Mouse (Mus musculus): ENCODE results near the gene Stk38. TPM values are rescaled to one million over a fixed set of nuclear protein-coding genes. Genes with fewer than 3 reads are reported as not detected.

The Stk38 gene
- 10 to 100 TPM; 32.8 to 38.2 TPM for total RNA-seq (2021)

DNA sequence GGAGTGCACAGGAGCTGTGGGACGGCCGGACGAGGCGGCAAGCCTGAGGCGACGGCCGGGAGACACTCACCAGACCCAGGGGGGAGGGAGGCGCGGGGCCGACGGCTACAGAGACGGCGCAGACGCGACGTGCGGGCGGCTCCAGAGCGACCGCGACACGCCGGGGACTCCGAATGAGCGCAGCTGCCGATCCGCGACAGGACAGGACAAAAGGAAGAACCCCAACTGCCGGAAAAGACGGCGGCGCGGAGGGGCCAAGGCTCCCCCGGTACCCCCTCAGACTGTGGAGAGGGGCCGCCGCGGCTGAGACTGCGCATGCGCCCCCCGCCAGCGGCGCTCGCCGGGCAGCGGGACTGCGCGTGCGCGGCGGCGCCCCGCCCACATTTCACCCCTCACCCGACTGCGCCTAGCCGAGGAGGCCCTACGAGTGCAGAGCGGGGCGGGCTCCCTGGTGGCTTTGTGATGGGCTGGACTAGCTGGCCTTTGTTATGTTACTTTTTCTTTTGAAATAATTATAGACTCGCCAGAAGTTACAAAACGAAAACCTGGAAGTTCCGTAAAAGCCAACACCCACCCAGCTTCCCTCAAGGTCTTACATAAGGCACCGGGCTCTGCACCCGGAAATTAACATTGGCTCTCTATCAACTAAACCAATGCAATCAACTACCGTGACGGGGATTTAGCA lies at the start of gene Stk38:
Gene Stk38 (minus strand): TSS at position 355 of the 685 bp plus-strand sequence.
- DNase-seq (ENCODE audit: low spot score) = peak; percentile 91

GRCm38 (mm10) chr17:29057361-29057890 lies 49.6 kb upstream of the Stk38 start:
- no peak for DNase-seq (ENCODE audit: low spot score)
- intact Hi-C loops (cut with DNase I) = no loop called here

More for the DNA sequence above, at the start of gene Stk38:
- intact Hi-C loops (cut with DNase I) = loop anchor here (2.0 to 5.0 kb wide), 2 partner anchors 25 to 315 kb away; partner anchors contain the start of genes Mapk14, Slc26a8 and Srsf3

DNA sequence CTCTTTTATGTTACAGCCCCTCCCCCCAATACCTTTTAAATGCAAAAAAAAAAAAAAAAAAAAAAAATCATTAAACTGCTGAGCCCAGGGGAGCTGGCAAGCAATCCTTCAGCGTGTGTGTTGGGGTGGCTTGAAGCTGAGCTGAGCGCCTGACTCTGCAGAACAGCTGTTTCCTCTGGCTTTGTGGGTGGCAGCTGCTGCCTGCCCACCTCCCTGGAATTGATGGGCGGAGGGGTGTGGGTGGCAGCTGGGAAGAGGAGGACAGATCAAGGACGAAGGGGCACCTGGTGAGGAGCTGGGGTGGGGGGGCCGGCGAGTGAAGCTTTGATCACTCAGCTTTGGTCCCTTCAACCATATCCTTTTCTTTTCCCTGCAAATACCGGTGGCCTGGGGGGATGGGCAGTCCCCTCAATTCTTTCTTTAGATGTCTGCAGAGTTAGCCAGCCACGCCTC lies 48.9 kb upstream of the Stk38 start:
- intact Hi-C loops (cut with DNase I) = no loop called here
- DNase-seq (ENCODE audit: low spot score) = no peak

DNA sequence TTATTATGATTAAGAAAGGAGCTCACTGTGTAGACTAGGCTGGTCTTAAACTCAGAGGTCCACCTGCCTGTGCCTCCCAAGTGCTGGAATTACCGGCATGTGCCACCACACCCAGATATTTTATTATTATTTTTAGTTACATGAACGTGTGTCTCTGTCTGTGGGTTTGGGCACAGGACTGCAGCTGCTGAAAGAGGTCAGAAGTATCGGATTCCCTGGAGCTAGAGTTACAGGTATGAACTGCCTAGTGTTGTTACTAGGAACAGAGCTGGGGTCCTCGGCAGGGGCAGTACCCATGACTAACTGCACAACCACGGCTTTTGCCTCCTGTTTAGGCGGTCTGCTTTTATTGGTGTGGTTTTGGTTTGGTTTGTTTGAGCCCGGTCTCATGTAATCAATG lies 48.4 kb upstream of the Stk38 start:
- DNase-seq (ENCODE audit: low spot score) = no peak
- intact Hi-C loops (cut with DNase I) = no loop called here

GRCm38 (mm10) chr17:29055586-29055985 lies 47.8 kb upstream of the Stk38 start:
- intact Hi-C loops (cut with DNase I) = no loop called here
- no peak for DNase-seq (ENCODE audit: low spot score)

DNA sequence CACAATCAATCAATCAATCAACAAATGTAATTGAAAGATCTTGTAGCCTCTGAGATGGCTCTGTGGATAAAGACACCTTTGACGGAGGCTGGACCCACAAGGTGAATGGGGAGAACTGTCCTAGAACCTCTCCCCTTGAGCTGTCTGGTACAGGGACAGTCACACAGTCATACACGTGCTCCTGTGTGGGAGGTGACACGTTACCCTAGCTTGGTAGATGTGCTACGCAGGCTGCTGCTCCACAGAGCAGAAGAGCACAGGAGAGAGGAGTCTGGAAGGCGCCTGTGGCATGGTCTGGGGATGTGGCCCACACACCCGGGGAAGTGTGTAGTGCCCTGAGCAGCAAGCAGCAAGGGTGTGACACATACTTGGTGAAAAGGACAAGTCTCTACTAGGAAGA lies 46.6 kb upstream of the Stk38 start:
- no peak for DNase-seq (ENCODE audit: low spot score)
- intact Hi-C loops (cut with DNase I) = no loop called here

DNA sequence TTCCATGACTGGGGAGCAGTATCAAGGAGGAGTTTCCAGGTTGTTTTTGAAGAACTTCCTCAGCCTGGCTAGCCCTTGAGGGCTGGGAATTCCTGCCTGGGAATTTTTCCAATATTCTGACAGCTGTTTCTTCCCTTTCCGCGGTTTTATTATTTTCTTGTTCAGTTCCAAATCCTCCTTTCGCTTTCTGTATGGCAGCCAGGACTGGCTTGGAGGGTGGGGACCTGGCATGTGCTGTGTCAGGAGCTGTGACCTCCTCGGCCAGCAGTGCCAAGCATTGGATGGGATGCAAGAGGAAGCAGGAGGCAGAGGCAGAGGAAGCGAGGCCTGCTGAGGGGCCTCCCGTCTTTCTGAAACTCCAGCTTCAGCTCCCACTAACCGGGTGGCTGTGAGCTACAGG lies 46.0 kb upstream of the Stk38 start:
- intact Hi-C loops (cut with DNase I) = no loop called here
- peak; percentile 69 for DNase-seq (ENCODE audit: low spot score)

DNA sequence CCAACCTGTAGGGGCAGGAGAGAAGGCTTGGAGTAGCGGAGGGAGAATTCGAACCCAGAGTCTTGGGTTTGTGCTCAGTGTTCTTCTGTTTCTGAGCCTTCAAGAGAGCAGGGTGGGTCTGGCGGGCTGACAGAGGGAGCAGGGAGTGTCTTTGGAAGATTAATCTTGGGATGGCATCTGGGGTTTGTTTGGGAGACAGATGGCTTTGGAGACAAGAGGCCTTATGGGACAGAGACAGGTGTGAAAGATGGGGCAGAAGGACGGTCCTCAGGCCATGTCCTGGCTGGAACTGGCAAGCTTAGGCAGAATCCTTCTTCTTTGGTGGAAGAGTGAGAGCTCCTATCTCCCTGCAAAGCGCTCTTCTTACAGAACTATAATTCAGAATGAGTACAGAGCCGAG lies 45.3 kb upstream of the Stk38 start:
- no peak for DNase-seq (ENCODE audit: low spot score)
- intact Hi-C loops (cut with DNase I) = no loop called here

DNA sequence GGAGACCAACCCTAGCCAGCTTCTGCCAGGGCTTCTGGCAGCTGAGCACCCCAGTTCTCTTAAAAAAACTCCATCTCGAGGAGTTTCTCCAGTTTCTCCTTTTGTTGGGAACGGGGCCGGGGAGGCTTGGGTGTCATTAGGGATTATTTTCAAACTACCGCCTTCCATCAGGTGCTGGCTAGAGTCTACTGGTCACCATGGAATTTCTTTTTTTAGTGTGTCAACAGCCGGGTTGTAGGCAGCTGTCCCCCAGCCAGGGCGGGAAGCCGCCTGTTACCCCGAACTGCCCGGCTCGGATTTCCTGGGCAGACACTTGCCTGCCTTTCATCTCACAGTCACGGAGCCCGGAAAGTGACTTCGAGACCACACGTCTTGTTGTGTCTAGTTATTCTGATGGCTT lies 43.0 kb upstream of the Stk38 start:
- intact Hi-C loops (cut with DNase I) = no loop called here
- no peak for DNase-seq (ENCODE audit: low spot score)

GRCm38 (mm10) chr17:29049923-29050322 lies 42.1 kb upstream of the Stk38 start:
- intact Hi-C loops (cut with DNase I) = loop anchor here (1.0 to 2.0 kb wide), 3 partner anchors 45 to 197 kb away; no protein-coding TSS in a partner anchor
- no peak for DNase-seq (ENCODE audit: low spot score)

DNA sequence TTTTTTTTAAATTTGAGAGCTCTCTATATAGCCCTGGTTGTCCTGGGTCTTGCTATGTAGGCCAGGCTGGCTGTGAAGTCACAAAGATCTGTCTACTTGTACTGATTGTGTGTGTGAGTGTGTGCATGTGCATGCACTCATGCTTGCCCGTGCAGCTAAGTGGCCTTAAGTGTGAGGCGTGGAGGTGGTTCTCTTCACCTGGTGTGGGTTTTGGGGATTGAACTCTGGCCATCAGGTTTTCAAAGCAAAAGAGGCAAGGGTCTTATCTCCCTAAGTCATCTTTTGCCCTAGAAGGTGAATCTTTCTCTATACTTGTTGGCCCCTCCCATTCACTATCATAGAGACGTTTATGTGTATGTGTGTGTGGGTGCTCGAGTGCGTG lies 41.7 kb upstream of the Stk38 start:
- DNase-seq (ENCODE audit: low spot score) = no peak
- intact Hi-C loops (cut with DNase I) = loop anchor here (1.0 to 2.0 kb wide), 3 partner anchors 46 to 197 kb away; no protein-coding TSS in a partner anchor

DNA sequence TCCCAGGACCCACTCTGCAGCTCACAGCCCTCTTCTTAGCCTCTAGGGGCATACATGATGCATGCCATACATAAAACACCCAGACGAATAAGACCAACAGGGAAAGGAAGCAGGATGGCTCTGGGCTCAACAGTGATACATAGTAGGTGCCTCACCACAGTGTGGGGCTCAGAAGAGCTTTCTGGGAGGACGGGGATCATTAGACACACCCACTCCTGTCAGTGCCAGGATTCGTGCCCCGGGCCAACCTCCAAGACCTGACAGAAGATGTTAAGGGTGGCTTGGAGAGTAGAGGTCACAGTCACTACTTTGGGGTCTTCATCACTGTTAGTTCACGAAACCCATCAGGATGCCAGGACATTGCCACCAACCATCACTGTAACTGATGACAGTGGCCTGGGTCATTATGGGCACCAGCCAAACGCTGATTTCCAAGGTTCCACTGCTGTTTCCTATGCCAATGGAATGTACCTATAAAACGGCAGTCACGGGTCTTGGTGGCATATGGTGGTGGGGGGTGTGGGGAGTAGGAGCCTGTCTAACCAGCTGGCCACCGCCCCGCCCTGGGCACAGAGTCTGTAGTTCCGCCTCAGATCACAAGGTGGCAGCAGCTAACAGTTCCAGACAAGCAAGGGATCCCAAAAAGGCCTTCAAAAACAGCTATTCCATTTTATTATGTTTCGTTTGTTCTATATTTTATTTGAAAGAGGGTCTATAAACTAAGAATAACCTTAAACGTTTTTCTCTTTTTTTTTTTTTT lies 41.1 kb upstream of the Stk38 start:
- intact Hi-C loops (cut with DNase I) = loop anchor here (1.0 to 2.0 kb wide), 3 partner anchors 46 to 198 kb away; no protein-coding TSS in a partner anchor

GRCm38 (mm10) chr17:29047697-29048514 lies 40.1 kb upstream of the Stk38 start:
- intact Hi-C loops (cut with DNase I) = loop anchor here (2.0 kb wide), 2 partner anchors 123 to 199 kb away; no protein-coding TSS in a partner anchor
- no peak for DNase-seq (ENCODE audit: low spot score)

More for the DNA sequence above, 41.1 kb upstream of the Stk38 start:
- peak; percentile 66 for DNase-seq (ENCODE audit: low spot score)

DNA sequence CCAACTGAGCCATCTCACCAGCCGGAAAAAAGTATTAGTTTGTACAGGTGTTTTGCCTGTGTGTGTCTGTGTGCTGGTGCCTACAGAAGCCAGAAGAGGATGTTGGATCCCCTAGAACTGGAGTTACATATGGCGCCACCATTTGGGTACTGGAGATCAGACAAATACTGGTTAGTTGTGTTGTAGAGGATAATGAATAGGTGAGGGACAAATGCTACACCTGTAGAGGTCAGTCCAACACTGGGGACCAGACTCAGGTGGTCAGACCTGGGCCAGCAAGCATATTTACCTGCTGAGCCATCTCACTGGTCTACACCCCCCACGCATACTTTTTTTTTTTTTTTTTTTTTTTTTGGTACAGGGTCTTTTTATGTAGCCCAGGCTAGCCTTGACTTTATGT lies 39.1 kb upstream of the Stk38 start:
- intact Hi-C loops (cut with DNase I) = no loop called here
- no peak for DNase-seq (ENCODE audit: low spot score)

- DNase-seq (ENCODE audit: low spot score) = no peak
- intact Hi-C loops (cut with DNase I) = no loop called here
Observed at GRCm38 (mm10) chr17:29045741-29046530, 38.1 kb upstream of the Stk38 start.

DNA sequence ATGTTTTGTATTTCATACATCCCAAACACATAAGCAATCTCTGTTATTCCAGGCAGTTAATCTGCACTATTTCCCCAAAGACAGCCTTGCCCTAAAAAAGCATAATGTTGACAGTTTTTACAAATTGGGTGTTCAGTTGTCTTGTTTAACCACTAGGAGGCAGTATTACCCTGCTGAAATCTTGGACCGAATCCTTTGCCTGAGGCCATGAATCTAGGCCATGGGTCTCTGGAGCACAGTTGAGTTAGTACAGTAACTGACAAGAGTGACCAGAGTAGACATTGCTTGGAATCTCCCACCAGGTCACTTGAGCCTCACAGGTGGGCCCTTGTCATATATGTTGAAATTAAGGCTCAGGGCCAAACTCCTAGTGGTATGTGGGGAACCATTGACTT lies 37.1 kb upstream of the Stk38 start:
- intact Hi-C loops (cut with DNase I) = no loop called here
- no peak for DNase-seq (ENCODE audit: low spot score)

DNA sequence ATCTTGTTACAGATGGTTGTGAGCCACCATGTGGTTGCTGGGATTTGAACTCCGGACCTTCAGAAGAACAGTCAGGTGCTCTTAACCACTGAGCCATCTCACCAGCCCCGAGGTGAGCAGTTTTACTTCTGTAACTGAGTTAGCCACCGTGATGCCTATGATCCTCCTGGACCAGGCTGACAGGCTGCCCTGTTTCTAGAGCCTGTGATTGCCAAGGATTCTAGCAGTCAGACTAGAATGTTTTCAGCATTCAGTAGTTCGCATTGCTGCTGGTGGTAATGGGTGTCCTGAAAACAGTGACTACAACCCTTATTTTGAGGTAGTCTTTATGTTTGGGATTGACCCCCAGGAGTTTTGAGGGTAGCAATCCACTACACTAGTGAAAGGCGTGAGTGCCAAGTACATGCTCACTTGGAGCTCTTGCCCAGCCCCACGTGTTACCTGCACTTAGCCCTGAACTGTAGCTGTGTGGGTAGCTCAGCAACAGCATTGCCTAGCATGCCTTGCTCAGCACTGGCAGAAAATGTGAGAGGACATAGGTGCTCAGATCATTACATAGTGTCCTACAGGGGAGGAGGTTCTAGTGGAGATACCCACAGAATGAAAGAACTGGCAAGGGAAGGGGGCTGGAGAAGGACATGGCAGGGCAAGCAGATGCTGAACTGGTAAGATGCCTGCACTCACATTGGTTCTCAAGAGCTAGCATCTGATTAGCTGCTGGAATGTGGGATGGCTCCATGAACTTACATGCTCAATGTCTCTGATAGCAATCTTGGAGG lies 36.5 kb upstream of the Stk38 start:
- intact Hi-C loops (cut with DNase I) = no loop called here
- no peak for DNase-seq (ENCODE audit: low spot score)

GRCm38 (mm10) chr17:29043583-29043982 lies 35.8 kb upstream of the Stk38 start:
- intact Hi-C loops (cut with DNase I) = no loop called here
- no peak for DNase-seq (ENCODE audit: low spot score)

All from heart, postnatal 25 days (tissue).